Mouse (Mus musculus) liver, embryonic 12.5 days (tissue): Measurements from ENCODE around the gene Bri3. TPM values are rescaled to one million over a fixed set of nuclear protein-coding genes. Genes with fewer than 3 reads are reported as not detected.

Experiments
- ATAC-seq: fragments of 200-750 bp; cut with Nextera tagmentation; 2 replicates; pipeline ENCODE4 v1.8.0; 2017; ENCODE audit warnings: moderate number of reproducible peaks, mild to moderate bottlenecking, moderate library complexity
- H3K27ac ChIP-seq: fragments of 300-500 bp; sonication (generic); 2 replicates; pipeline ENCODE4 v1.5.1; 2016; ENCODE audit warnings: mild to moderate bottlenecking
- H3K27me3 ChIP-seq: fragments of 300-500 bp; sonication (generic); replicated peaks from 2 replicates; pipeline ENCODE4 v1.6.1; 2016; ENCODE audit warnings: mild to moderate bottlenecking, moderate library complexity
- H3K36me3 ChIP-seq: fragments of 300-500 bp; sonication (generic); 2 replicates; pipeline ENCODE4 v1.6.1; 2016; ENCODE audit warnings: mild to moderate bottlenecking, moderate library complexity
- H3K4me1 ChIP-seq: fragments of 300-500 bp; sonication (generic); 2 replicates; pipeline ENCODE4 v1.6.1; 2016
- H3K4me2 ChIP-seq: fragments of 300-500 bp; sonication (generic); 2 replicates; pipeline ENCODE4 v1.6.1; 2016; ENCODE audit warnings: mild to moderate bottlenecking, moderate library complexity
- H3K4me3 ChIP-seq: fragments of 300-500 bp; sonication (generic); 2 replicates; pipeline ENCODE4 v1.5.1; 2016; ENCODE audit warnings: mild to moderate bottlenecking, moderate library complexity
- H3K9ac ChIP-seq: fragments of 300-500 bp; sonication (generic); 2 replicates; pipeline ENCODE4 v1.6.1; 2016; ENCODE audit warnings: mild to moderate bottlenecking, moderate library complexity
- H3K9me3 ChIP-seq: fragments of 300-500 bp; sonication (generic); replicated peaks from 2 replicates; pipeline ENCODE4 v1.6.1; 2016; ENCODE audit warnings: mild to moderate bottlenecking, moderate library complexity
- WGBS: fragments of 180-500 bp; shearing (Covaris S2); methylation state at CpG from one replicate; pipeline ENCODE4 v1.1.7; 2016; ENCODE audit not compliant: insufficient replicate concordance; 5-methylcytosine and 5-hydroxymethylcytosine counted together
- polyA plus RNA-seq: library from polyadenylated mRNA; unstranded; fragments of >200 nt; fragmentation: Nextera tagmentation; extraction: Ambion mirVana; gene quantifications from 2 replicates; pipeline ENCODE4 v1.2.1, GENCODE M21; 2016

Gene Bri3
- polyA plus RNA-seq, 1 experiment from 2014 or later: 40.3 TPM

DNA sequence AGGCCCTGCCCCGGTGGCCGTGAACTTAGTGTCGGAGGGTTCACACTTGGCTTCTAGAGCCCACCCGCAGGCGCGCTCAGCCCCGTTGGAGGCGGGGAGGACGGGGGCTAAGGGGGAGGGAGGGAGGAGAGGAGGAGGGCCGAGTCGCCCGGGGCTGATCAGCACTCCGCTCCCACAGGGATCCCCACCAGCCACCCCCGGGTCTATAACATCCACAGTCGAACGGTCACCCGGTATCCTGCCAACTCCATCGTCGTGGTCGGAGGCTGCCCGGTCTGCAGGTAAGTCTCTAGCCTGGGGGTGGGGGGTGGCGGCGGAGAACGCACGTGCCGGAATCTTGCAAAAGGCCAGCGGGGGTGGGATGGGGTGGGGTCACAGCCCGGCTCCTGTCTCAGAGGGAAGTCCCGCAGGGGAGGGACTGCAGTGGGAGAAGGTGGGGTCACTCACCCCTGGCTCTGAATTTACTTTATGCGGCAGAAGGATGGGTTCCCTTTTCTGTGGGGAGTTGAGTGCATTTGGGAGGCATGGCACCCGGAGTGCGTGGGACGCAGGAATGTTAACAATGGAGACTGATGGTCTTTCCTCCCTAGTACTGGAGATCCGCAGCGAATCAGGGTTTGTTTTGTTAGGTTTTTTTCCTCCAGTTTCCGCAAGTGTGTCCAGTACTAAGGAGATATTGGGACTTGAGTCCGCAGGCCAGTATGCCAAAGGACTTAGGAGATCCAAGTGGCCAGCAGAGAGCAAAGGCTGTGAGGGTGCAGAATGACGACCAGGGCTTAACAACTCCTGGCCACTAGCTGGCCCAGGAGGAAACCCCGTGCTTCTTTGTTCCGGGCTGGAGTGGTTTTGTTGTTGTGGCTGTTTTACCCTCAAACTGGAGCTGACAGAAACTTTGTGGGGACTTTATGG is 11.6 kb downstream of the Bri3 start:
- ATAC-seq: peak; percentile 5
- peaks cover 14% of the 10 kb centered on the region for H3K36me3 ChIP-seq
- WGBS: 1% methylated on average over 40 of the region's 40 CpGs
- peaks cover 53% of the 10 kb centered on the region for H3K4me1 ChIP-seq
- H3K4me2 ChIP-seq: peak overlapping the region; percentile 100
- H3K9ac ChIP-seq: peak overlapping the region; percentile 97
- no peaks in the 10 kb centered on the region for H3K9me3 ChIP-seq
- no peaks in the 10 kb centered on the region for H3K27me3 ChIP-seq
- peak overlapping the region; percentile 91 for H3K4me3 ChIP-seq
- H3K27ac ChIP-seq: peak overlapping the region; percentile 87

DNA sequence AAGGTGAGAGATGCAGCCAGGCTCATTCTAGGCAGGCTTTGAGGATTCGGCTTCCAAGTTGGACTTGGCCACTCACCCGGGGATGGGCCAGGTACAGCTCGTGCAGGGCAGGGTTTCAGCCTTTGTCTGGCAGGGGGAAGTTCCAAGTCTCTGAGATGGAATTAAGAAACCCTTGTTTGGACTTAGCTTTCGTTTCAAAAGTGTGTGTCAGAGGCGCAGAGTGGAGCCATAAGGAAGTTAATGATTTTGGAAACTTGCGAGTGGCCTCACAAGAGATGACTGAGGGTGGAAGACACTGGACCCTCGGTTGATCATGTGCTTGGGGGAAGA is 12.3 kb downstream of the Bri3 start:
- H3K36me3 ChIP-seq: peaks cover 20% of the 10 kb centered on the region
- H3K9me3 ChIP-seq: no peaks in the 10 kb centered on the region
- H3K27ac ChIP-seq: no peak overlapping the region; the same call in 1 of the 2 replicates
- H3K4me3 ChIP-seq: peak overlapping the region; percentile 91
- ATAC-seq: no peak
- peak overlapping the region; percentile 100 for H3K4me2 ChIP-seq
- 26% methylated on average over 7 of the region's 7 CpGs for WGBS
- H3K9ac ChIP-seq: peak overlapping the region; percentile 97
- H3K4me1 ChIP-seq: peaks cover 55% of the 10 kb centered on the region
- H3K27me3 ChIP-seq: no peaks in the 10 kb centered on the region

DNA sequence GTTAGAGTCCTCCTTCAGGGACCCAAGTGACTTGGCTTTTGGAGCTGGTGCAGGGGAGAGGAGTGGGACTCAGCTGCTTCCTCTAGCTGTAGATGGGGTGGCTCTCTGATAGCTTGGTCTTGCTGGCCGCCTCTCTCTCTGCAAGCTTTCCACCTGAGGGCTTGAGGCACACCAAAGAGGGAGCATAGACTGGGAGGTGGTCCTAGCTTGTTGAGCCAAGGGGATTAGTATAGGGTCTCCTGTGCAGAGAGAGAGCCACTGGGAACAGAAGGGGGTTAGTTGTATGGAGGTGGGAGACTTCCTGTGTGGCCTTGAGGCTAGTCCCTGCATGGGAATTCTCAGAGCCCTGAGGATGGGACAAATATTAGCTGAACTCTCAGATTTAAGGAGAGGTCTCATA is 12.7 kb downstream of the Bri3 start:
- peak overlapping the region; percentile 91 for H3K4me3 ChIP-seq
- no peaks in the 10 kb centered on the region for H3K9me3 ChIP-seq
- 50% methylated on average over 1 of the region's 1 CpGs for WGBS
- no peak overlapping the region; the same call in 1 of the 2 replicates for H3K27ac ChIP-seq
- peak overlapping the region; percentile 100 for H3K4me2 ChIP-seq
- peak overlapping the region; percentile 97 for H3K9ac ChIP-seq
- ATAC-seq: no peak
- H3K36me3 ChIP-seq: peaks cover 20% of the 10 kb centered on the region
- no peaks in the 10 kb centered on the region for H3K27me3 ChIP-seq
- peaks cover 58% of the 10 kb centered on the region for H3K4me1 ChIP-seq

DNA sequence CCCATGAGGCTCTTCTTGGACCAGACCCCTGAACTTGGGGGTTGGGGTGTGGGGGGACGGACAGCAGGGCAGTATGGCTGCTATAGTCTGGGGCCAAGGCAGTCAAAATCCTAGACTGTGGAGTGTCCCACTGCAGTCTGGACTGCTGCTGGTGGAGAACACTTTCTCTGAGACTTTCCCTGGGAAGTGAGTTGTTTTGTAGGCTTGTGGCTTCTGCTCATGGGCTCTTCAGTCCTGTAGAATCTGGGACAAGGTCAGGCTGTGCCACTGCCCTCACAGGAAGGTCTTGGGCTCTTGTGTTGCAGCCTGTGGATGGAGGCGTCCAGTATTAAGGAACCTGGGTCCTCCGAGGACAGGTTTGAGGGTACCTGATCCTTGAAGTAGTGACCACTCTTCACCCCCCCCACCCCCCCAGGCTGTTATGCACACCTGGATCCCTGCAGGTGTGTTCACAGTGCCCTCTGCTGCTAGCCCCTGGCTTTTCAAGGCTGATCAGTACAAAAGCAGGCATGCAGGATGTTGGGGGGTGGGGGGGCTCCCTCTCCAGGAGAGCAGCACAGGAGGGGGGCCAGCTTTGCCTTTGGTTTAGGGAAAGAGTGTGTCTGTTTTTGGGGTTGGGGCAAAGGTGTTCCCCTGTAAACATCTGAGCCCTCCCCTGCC is 13.3 kb downstream of the Bri3 start:
- 80% methylated on average over 3 of the region's 3 CpGs for WGBS
- no peak for ATAC-seq
- Histone ChIP-seq H3K4me1 (peaks cover 58% of the 10 kb centered on the region), H3K9ac (no peak overlapping the region), H3K27me3 (no peaks in the 10 kb centered on the region), H3K4me2 (peak overlapping the region; percentile 100), H3K27ac (no peak overlapping the region), H3K9me3 (no peaks in the 10 kb centered on the region), H3K36me3 (peaks cover 20% of the 10 kb centered on the region), H3K4me3 (peak overlapping the region; percentile 1; the same call in 1 of the 2 replicates)

DNA sequence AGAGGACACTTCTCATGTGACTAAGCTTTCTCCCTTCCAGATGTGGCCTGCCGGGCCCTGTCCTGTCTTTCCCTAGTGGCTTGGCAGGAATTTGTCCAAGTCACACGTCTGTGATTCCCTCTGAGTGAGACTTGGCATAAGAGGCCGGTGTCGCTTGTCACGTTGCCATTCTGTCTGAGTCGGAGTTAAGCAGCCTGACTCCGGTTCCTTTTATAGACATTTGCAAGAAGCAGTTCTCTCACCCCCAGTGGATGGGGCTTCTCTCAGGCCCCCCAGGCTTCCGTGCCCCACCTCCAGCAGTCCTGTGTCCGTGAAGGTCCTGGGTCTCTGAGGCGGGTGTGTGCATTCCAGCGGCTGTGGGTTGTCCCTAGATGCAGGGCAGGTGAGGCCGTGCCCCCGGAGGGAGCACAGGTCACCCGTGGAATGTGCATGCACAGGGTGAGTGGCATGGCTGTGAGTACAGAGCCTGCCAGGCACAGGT is 13.9 kb downstream of the Bri3 start:
- 69% methylated on average over 14 of the region's 14 CpGs for WGBS
- peaks cover 24% of the 10 kb centered on the region for H3K36me3 ChIP-seq
- no peaks in the 10 kb centered on the region for H3K27me3 ChIP-seq
- H3K4me3 ChIP-seq: no peak overlapping the region
- H3K4me2 ChIP-seq: peak overlapping the region; percentile 12
- H3K4me1 ChIP-seq: peaks cover 58% of the 10 kb centered on the region
- no peak overlapping the region for H3K27ac ChIP-seq
- no peak for ATAC-seq
- H3K9me3 ChIP-seq: no peaks in the 10 kb centered on the region
- no peak overlapping the region for H3K9ac ChIP-seq

DNA sequence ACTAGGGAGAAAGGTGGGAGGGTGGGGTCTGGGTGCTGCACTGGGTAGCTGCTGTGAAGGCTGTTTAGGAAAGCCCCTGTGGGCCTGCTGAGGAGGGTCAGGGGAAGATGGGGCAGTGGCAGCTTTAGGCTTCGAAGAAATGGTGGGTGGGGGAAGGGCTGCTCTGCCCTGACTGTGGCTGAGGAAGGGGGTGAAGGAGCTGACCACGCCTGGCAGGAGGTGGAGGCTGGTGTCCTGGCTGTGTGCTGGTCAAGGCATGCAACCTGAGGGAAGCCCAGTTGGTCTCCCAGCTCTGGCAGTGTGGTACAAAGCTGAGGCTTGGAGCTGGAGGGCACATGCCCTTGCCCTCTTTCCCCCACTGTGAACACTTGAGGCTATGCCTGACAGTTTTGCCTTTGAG is 14.4 kb downstream of the Bri3 start:
- Histone ChIP-seq H3K9me3 (no peaks in the 10 kb centered on the region), H3K27me3 (no peaks in the 10 kb centered on the region), H3K9ac (no peak overlapping the region), H3K4me3 (no peak overlapping the region), H3K36me3 (peaks cover 28% of the 10 kb centered on the region), H3K4me2 (no peak overlapping the region; the same call in 1 of the 2 replicates), H3K27ac (no peak overlapping the region), H3K4me1 (peaks cover 58% of the 10 kb centered on the region)
- 27% methylated on average over 2 of the region's 2 CpGs for WGBS
- no peak for ATAC-seq

DNA sequence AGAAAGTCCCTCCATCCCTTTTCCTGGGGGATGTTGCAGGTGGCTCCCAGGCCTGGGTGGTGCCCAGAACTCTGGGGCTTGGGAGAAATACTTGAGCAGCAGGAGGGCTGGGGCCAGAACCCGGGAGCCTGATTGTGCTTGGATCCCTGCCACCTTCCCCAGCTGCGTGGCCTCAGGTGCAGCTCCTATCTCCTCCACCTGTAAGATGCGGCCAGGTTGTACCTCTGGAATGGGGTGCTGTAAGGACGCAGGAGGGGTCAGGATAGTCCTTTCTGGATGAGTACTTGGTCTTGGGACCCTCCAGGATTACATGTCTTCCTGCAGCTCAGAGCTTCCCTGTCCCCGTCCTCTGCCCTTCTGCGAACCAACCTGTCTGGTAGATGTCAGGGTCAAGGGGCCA is 15.0 kb downstream of the Bri3 start:
- Histone ChIP-seq H3K4me2 (no peak overlapping the region), H3K27me3 (no peaks in the 10 kb centered on the region), H3K9me3 (no peaks in the 10 kb centered on the region), H3K4me1 (peaks cover 53% of the 10 kb centered on the region), H3K27ac (no peak overlapping the region), H3K9ac (no peak overlapping the region), H3K36me3 (peaks cover 30% of the 10 kb centered on the region), H3K4me3 (no peak overlapping the region)
- WGBS: 78% methylated on average over 6 of the region's 6 CpGs
- ATAC-seq: no peak

DNA sequence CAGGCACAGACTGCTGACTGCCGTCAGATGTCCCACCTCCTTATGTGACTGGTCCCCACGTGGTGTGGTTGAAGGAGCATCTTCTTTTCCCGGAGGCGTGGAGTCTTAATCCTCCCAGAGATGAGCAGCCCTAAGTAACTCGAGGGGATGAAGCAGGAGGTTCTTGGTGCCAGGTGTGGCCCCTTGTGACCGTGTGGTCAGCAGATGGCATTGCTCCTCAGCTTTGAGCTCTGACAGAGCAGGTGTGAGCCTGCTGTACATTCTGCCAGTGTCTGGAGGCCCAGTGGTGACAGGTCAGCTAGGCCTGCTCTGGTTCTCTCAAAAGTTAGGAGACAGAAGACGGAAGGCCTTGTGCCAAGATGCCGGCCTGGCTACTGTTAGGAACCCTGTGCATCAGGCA is 16.2 kb downstream of the Bri3 start:
- 79% methylated on average over 8 of the region's 8 CpGs for WGBS
- Histone ChIP-seq H3K9me3 (no peaks in the 10 kb centered on the region), H3K9ac (no peak overlapping the region), H3K4me3 (no peak overlapping the region), H3K27me3 (no peaks in the 10 kb centered on the region), H3K4me2 (no peak overlapping the region), H3K4me1 (peaks cover 44% of the 10 kb centered on the region), H3K36me3 (peaks cover 41% of the 10 kb centered on the region), H3K27ac (no peak overlapping the region)
- ATAC-seq: no peak

DNA sequence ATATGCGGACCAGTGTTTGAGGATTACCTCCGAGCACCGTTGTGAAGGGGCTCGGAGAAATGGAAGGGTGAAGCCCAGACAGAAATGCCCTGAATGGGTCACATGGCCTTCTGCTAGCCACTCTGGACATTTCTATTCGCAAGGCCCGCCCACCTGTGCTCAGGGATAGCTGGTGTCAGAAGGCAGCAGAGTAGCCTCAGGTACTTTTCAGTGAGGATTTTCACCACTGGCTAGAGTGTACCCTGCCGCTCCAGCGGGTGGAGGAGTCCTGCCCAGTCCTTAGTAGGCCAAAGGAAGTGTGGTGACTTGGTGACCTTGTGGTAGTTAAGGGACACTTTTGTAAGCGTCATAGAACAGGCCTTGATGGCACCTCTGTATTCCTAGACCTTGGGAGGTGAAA is 17.1 kb downstream of the Bri3 start:
- peaks cover 46% of the 10 kb centered on the region for H3K36me3 ChIP-seq
- no peaks in the 10 kb centered on the region for H3K9me3 ChIP-seq
- H3K4me1 ChIP-seq: peaks cover 36% of the 10 kb centered on the region
- no peaks in the 10 kb centered on the region for H3K27me3 ChIP-seq
- H3K4me2 ChIP-seq: no peak overlapping the region
- no peak overlapping the region for H3K9ac ChIP-seq
- H3K4me3 ChIP-seq: no peak overlapping the region
- ATAC-seq: no peak
- H3K27ac ChIP-seq: no peak overlapping the region
- WGBS: 77% methylated on average over 9 of the region's 9 CpGs

DNA sequence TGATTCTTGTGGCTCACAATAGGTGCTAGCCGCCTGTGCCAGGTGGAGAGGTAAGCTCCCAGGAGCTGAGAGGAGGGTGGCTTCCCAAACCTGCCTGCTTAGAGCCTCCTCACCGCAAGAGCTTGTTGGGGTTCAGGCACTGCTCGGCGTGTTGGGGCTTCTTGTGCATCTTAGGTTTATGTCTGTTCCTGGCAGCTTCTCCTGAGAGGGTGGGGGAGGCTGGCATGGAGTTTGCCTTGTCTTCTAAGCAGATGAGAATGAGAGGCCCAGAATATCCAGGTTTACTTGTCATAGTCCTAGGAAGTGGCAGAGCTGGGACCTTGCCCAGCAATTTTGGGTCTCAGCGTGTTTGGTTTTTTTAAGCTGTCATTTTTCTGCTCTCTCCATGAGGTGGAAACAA is 17.6 kb downstream of the Bri3 start:
- Histone ChIP-seq H3K9ac (no peak overlapping the region), H3K4me1 (peaks cover 30% of the 10 kb centered on the region), H3K27me3 (no peaks in the 10 kb centered on the region)

DNA sequence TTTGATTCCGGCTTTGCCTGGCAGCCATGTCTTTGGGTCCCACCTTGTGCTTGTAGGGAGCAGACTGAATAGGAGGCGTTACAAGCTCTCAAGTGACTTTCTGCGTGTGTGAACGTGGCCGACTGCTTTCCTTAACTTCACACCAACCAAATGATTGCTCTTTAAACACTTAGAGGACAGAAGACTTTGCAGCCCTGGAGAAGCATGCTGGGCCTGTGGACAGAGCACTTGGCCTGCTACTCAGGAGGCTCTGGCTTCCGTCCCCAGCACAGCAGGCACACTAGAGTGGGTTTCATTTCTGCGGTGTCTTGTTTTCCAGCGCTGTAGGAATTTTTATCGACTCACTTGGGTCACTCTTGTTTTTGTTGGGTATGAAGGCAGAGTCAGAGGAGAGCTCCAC is 18.8 kb downstream of the Bri3 start:
- H3K36me3 ChIP-seq: peaks cover 48% of the 10 kb centered on the region
- H3K27me3 ChIP-seq: no peaks in the 10 kb centered on the region
- ATAC-seq: no peak
- H3K9ac ChIP-seq: no peak overlapping the region
- H3K27ac ChIP-seq: no peak overlapping the region
- no peak overlapping the region for H3K4me3 ChIP-seq
- no peaks in the 10 kb centered on the region for H3K9me3 ChIP-seq
- WGBS: 84% methylated on average over 9 of the region's 9 CpGs
- peaks cover 18% of the 10 kb centered on the region for H3K4me1 ChIP-seq
- no peak overlapping the region for H3K4me2 ChIP-seq

More for the DNA sequence above, 17.6 kb downstream of the Bri3 start:
- H3K27ac ChIP-seq: no peak overlapping the region
- no peak overlapping the region for H3K4me3 ChIP-seq
- 87% methylated on average over 5 of the region's 5 CpGs for WGBS
- no peak for ATAC-seq
- H3K9me3 ChIP-seq: no peaks in the 10 kb centered on the region
- no peak overlapping the region for H3K4me2 ChIP-seq
- peaks cover 52% of the 10 kb centered on the region for H3K36me3 ChIP-seq

DNA sequence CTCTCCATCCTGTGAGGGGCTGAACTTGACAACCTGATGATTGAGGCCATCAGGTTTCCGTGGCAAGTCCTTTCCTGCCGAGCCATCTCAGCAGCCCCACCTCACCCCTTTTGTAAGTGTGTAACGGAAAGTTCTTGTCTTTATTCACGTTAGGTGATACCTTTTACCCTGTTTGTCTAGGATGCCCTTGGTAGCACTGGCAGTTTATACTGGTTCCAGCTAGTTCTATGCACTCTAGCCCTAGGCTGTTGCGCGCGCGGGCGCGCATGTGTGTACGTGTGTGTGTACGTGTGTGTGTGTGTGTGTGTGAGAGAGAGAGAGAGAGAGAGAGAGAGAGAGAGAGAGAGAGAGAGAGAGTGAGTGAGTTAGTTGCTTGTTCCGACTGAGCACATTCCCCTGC is 19.3 kb downstream of the Bri3 start:
- Histone ChIP-seq H3K27me3 (no peaks in the 10 kb centered on the region), H3K4me1 (peaks cover 14% of the 10 kb centered on the region), H3K4me3 (no peak overlapping the region), H3K27ac (no peak overlapping the region), H3K9ac (no peak overlapping the region), H3K36me3 (peaks cover 48% of the 10 kb centered on the region), H3K9me3 (no peaks in the 10 kb centered on the region), H3K4me2 (no peak overlapping the region)
- no peak for ATAC-seq
- WGBS: 81% methylated on average over 13 of the region's 13 CpGs
